Mouse (Mus musculus) kidney, embryonic 15.5 days (tissue): ENCODE results near the gene Gm21292. TPM values are rescaled to one million over a fixed set of nuclear protein-coding genes. Genes with fewer than 3 reads are reported as not detected.
"Not testable (repeated sequence)": the region's sequence is repeated elsewhere in the genome, so short reads cannot be mapped to it uniquely, and the experiment has no call there.

Experiments
- ATAC-seq: fragments of 200-750 bp; cut with Nextera tagmentation; replicated peaks from 2 replicates; pipeline ENCODE4 v1.8.0; 2017; ENCODE audit warnings: moderate TSS enrichment; ENCODE audit not compliant: low FRiP score
- H3K27ac ChIP-seq: fragments of 300-500 bp; sonication (generic); 2 replicates; pipeline ENCODE4 v1.5.1; 2015; ENCODE audit warnings: mild to moderate bottlenecking, inconsistent platforms
- H3K27me3 ChIP-seq: fragments of 300-500 bp; sonication (generic); 2 replicates; pipeline ENCODE4 v1.6.1; 2015; ENCODE audit warnings: inconsistent platforms
- H3K36me3 ChIP-seq: fragments of 300-500 bp; sonication (generic); 2 replicates; pipeline ENCODE4 v1.6.1; 2015; ENCODE audit warnings: inconsistent platforms
- H3K4me1 ChIP-seq: fragments of 300-500 bp; sonication (generic); 2 replicates; pipeline ENCODE4 v1.6.1; 2015; ENCODE audit warnings: inconsistent platforms
- H3K4me2 ChIP-seq: fragments of 300-500 bp; sonication (generic); 2 replicates; pipeline ENCODE4 v1.6.1; 2015; ENCODE audit warnings: moderate library complexity, mild to moderate bottlenecking, inconsistent platforms
- H3K4me3 ChIP-seq: fragments of 300-500 bp; sonication (generic); replicated peaks from 2 replicates; pipeline ENCODE4 v1.5.1; 2015; ENCODE audit warnings: mild to moderate bottlenecking, inconsistent platforms
- H3K9ac ChIP-seq: fragments of 300-500 bp; sonication (generic); 2 replicates; pipeline ENCODE4 v1.6.1; 2015; ENCODE audit warnings: mild to moderate bottlenecking, inconsistent platforms
- H3K9me3 ChIP-seq: fragments of 300-500 bp; sonication (generic); replicated peaks from 2 replicates; pipeline ENCODE4 v1.6.1; 2016; ENCODE audit warnings: inconsistent platforms
- WGBS: fragments of 180-500 bp; shearing (Covaris S2); methylation state at CpG from one replicate; pipeline ENCODE4 v1.1.7; 2015; ENCODE audit warnings: mixed read lengths; 5-methylcytosine and 5-hydroxymethylcytosine counted together
- polyA plus RNA-seq: library from polyadenylated mRNA; unstranded; fragments of >200 nt; fragmentation: Nextera tagmentation; extraction: Ambion mirVana; gene quantifications from 2 replicates; pipeline ENCODE4 v1.2.1, GENCODE M21; 2015

Gm21292 gene
- polyA plus RNA-seq = not detected in 2 replicates

DNA sequence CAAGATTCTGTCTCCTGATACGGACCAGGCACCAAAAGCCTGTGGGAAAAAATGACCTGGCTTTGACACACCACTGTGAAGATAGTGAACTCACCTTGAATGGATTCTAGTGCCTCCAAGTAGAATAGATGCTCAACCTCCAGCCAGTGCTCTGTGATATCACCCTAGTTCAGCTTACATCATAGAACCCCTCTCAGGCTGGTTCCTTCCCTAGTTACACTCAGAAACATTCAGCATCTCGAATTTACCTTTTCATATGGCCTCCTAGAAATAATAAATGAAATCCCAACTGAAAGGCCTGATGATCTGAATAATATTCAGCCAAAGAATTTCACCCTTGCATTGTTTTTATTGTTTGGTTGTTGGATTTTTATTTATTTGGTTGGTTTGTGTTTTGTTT is at the start of gene Gm21292:
Gene Gm21292 (minus strand): TSS at position 101 of the 400 bp plus-strand sequence.
- not testable (repeated sequence) for H3K27ac ChIP-seq, H3K9ac ChIP-seq, H3K4me3 ChIP-seq, H3K36me3 ChIP-seq, ATAC-seq, H3K4me1 ChIP-seq, H3K4me2 ChIP-seq, H3K9me3 ChIP-seq, H3K27me3 ChIP-seq
- WGBS = 33% methylated on average over 2 of the region's 2 CpGs

Other genes with a start within 250 kb of the Gm21292 start
- gene Gm21721, start 68.3 kb upstream of the Gm21292 start, polyA plus RNA-seq = not detected in 2 replicates
- not detected in 2 replicates for gene Gm21812, start 213.3 kb upstream of the Gm21292 start, polyA plus RNA-seq